Mouse (Mus musculus): ENCODE data around the gene Lpp. TPM values are rescaled to one million over a fixed set of nuclear protein-coding genes. Genes with fewer than 3 reads are reported as not detected.

Gene Lpp
- polyA plus RNA-seq, 1 experiment: 18.7 TPM

DNA sequence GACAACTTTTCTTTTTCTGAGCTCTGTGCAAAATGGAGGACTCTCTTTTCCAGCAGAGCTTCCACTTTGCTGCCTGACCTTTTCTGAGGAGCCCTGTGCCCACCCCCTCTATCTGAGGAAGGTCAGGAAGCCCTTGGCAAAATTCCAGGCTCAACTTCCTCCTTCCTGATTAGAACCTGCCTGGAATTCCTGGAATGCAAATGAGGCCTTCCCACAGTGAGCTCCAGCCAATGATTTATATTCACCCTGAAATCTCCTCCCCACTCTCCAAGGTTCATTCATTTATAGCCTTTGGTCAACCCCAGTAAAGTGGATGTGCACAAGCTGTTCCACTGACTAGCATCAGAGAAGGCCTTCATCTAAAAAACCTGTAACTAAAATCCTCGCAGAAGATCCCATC lies 632.9 kb downstream of the Lpp start:
- no peaks in the 10 kb centered on the region for H3K4me1 ChIP-seq (ENCODE audit: control insufficient read depth, insufficient read depth, low read length)
- WGBS: 91% methylated on average over 1 of the region's 1 CpGs
- DNase-seq: no peak
- TF ChIP-seq CTCF (IDR thresholded peaks at IDR 0.05; ENCODE audit: insufficient read depth, low read length) (no peak), POLR2A (IDR thresholded peaks at IDR 0.05; ENCODE audit: borderline replicate concordance, extremely low read depth, low read depth, low read length) (no peak)
- H3K4me3 ChIP-seq (replicated peaks; ENCODE audit: extremely low read depth, low read depth, low read length): no peak overlapping the region

- no peak overlapping the region for H3K4me3 ChIP-seq (replicated peaks; ENCODE audit: extremely low read depth, low read depth, low read length)
- no peaks in the 10 kb centered on the region for H3K4me1 ChIP-seq (ENCODE audit: control insufficient read depth, insufficient read depth, low read length)
- no peak for TF ChIP-seq CTCF (IDR thresholded peaks at IDR 0.05; ENCODE audit: insufficient read depth, low read length)
- no peak for TF ChIP-seq POLR2A (IDR thresholded peaks at IDR 0.05; ENCODE audit: borderline replicate concordance, extremely low read depth, low read depth, low read length)
- WGBS: 82% methylated on average over 8 of the region's 8 CpGs
- no peak for DNase-seq
These were observed 636.2 kb downstream of the Lpp start for GRCm38 (mm10) chr16:25029548-25029947.

DNA sequence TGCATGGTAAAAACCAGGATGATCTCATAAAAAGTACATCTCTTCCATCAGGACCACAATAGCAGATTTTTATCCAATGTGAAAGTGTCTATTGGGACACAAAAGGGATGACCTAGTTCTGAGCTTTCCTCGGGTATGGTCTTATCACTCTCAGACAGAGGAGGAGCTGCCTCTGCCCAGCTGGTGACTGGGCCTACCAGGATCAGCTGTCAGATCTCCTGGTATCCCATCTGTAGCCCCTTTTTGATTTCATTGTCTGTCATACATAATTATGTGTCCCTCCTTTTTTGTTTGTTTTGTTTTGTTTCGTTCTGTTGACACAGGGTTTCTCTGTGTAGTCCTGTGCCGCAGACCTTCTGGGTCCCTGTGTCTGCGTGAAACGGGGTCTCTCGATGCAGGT lies 644.1 kb downstream of the Lpp start:
- TF ChIP-seq CTCF (IDR thresholded peaks at IDR 0.05; ENCODE audit: insufficient read depth, low read length): no peak
- TF ChIP-seq POLR2A (IDR thresholded peaks at IDR 0.05; ENCODE audit: borderline replicate concordance, extremely low read depth, low read depth, low read length): no peak
- Histone ChIP-seq H3K4me3 (replicated peaks; ENCODE audit: extremely low read depth, low read depth, low read length) (no peak overlapping the region), H3K4me1 (ENCODE audit: control insufficient read depth, insufficient read depth, low read length) (peaks cover 2% of the 10 kb centered on the region; the same call in 1 of the 2 replicates)
- no peak for DNase-seq
- WGBS: 78% methylated on average over 6 of the region's 6 CpGs

GRCm38 (mm10) chr16:25038529-25038928 lies 645.2 kb downstream of the Lpp start:
- peaks cover 2% of the 10 kb centered on the region; the same call in 1 of the 2 replicates for H3K4me1 ChIP-seq (ENCODE audit: control insufficient read depth, insufficient read depth, low read length)
- 65% methylated on average over 6 of the region's 6 CpGs for WGBS
- DNase-seq: no peak
- no peak overlapping the region for H3K4me3 ChIP-seq (replicated peaks; ENCODE audit: extremely low read depth, low read depth, low read length)
- TF ChIP-seq POLR2A (IDR thresholded peaks at IDR 0.05; ENCODE audit: borderline replicate concordance, extremely low read depth, low read depth, low read length) (no peak), CTCF (IDR thresholded peaks at IDR 0.05; ENCODE audit: insufficient read depth, low read length) (no peak)

DNA sequence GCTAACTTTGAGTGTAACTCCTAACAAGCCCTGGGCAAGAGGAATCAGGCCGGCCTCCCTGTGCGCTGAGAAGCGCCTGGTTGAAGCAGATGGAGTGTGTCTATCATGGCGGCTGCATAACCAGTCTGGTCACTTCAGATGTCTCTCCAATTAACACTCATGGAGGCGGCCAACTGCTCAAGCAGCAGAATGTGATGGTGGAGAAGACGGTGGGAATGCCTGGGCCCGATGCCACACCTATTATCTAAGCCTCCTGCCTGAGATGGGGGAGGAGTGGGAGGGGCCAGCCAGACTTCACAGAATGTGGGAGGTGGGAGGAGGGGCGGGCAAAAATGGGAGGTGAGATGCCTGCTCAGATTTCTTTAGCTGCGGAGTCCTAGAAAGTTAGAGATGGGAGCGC lies 646.6 kb downstream of the Lpp start:
- WGBS: 54% methylated on average over 10 of the region's 10 CpGs
- Histone ChIP-seq H3K4me3 (replicated peaks; ENCODE audit: extremely low read depth, low read depth, low read length) (no peak overlapping the region), H3K4me1 (ENCODE audit: control insufficient read depth, insufficient read depth, low read length) (peaks cover 2% of the 10 kb centered on the region; the same call in 1 of the 2 replicates)
- no peak for DNase-seq
- TF ChIP-seq CTCF (IDR thresholded peaks at IDR 0.05; ENCODE audit: insufficient read depth, low read length): no peak
- TF ChIP-seq POLR2A (IDR thresholded peaks at IDR 0.05; ENCODE audit: borderline replicate concordance, extremely low read depth, low read depth, low read length): no peak

DNA sequence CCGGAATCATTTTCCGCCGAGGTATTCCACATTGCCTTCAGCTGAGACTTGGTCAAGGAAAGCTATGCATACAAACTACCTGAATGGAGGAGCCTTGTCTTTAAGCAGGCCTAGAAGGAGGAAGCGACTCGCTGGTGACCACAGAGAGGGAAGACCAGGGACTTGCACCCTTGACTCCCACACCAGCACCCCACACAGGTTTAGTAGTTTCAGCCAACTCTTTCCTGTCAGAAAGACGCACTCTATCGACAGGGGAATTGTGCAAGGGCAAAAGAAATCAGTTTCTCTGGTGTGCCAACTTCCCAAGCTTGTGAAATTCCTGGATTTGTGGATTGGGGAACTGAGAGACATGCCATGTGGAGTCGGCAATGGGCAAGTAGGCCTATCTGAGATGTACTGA lies 647.9 kb downstream of the Lpp start:
- no peak for DNase-seq
- Histone ChIP-seq H3K4me1 (ENCODE audit: control insufficient read depth, insufficient read depth, low read length) (peaks cover 2% of the 10 kb centered on the region; the same call in 1 of the 2 replicates), H3K4me3 (replicated peaks; ENCODE audit: extremely low read depth, low read depth, low read length) (no peak overlapping the region)
- WGBS: 83% methylated on average over 8 of the region's 8 CpGs
- TF ChIP-seq CTCF (IDR thresholded peaks at IDR 0.05; ENCODE audit: insufficient read depth, low read length) (no peak), POLR2A (IDR thresholded peaks at IDR 0.05; ENCODE audit: borderline replicate concordance, extremely low read depth, low read depth, low read length) (no peak)

- peaks cover 2% of the 10 kb centered on the region; the same call in 1 of the 2 replicates for H3K4me1 ChIP-seq (ENCODE audit: control insufficient read depth, insufficient read depth, low read length)
- 37% methylated on average over 5 of the region's 5 CpGs for WGBS
- no peak for DNase-seq
- TF ChIP-seq POLR2A (IDR thresholded peaks at IDR 0.05; ENCODE audit: borderline replicate concordance, extremely low read depth, low read depth, low read length): no peak
- no peak for TF ChIP-seq CTCF (IDR thresholded peaks at IDR 0.05; ENCODE audit: insufficient read depth, low read length)
- no peak overlapping the region for H3K4me3 ChIP-seq (replicated peaks; ENCODE audit: extremely low read depth, low read depth, low read length)
These were observed 648.7 kb downstream of the Lpp start for GRCm38 (mm10) chr16:25041855-25042529.

Measured in lung, adult 2 months (tissue).